Mouse (Mus musculus) bone marrow macrophage, adult 2 months (primary cell): Measurements from ENCODE around the gene Wsb1.

Experiments used
- CTCF ChIP-seq: IDR thresholded peaks from 2 replicates; pipeline ENCODE4 v1.5.1; 2012; ENCODE audit warnings: low read depth, mild to moderate bottlenecking, low read length, moderate library complexity
- POLR2A ChIP-seq: IDR thresholded peaks from 2 replicates; pipeline ENCODE4 v1.6.1; 2012; ENCODE audit warnings: mild to moderate bottlenecking, low read depth, low read length, borderline replicate concordance

- TF ChIP-seq CTCF = no peak
- TF ChIP-seq POLR2A = no peak
These were observed 38.9 kb downstream of the Wsb1 start for GRCm38 (mm10) chr11:79215539-79215938.
